Mouse (Mus musculus) heart, postnatal 4 days (tissue): ENCODE data around the gene 9930021J03Rik. TPM values are rescaled to one million over a fixed set of nuclear protein-coding genes. Genes with fewer than 3 reads are reported as not detected.

ENCODE experiments used
- DNase-seq: peaks from one replicate; pipeline ENCODE4 v3.0.0; 2021
- total RNA-seq, 2 experiments: library from RNA; stranded (reverse); gene quantifications; 2 replicates each; pipeline ENCODE4 v1.2.3; 2021

Gene 9930021J03Rik
- total RNA-seq, result 10 to 100 TPM; 14.4 to 15.8 TPM

- peak; percentile 99 for DNase-seq
These were observed at the start of gene 9930021J03Rik for GRCm38 (mm10) chr19:29805917-29806785. 9930021J03Rik (minus strand) TSS chr19:29805989.

- no peak for DNase-seq
These were observed 47.9 kb upstream of the 9930021J03Rik start for GRCm38 (mm10) chr19:29853711-29854110.

- no peak for DNase-seq
These were observed 45.4 kb upstream of the 9930021J03Rik start for GRCm38 (mm10) chr19:29851036-29851690.

GRCm38 (mm10) chr19:29849924-29850551 lies 44.2 kb upstream of the 9930021J03Rik start:
- no peak for DNase-seq

- no peak for DNase-seq
These were observed 38.4 kb upstream of the 9930021J03Rik start for GRCm38 (mm10) chr19:29844036-29844661.

- no peak for DNase-seq
These were observed 37.8 kb upstream of the 9930021J03Rik start for GRCm38 (mm10) chr19:29843641-29844035.

GRCm38 (mm10) chr19:29842973-29843372 lies 37.2 kb upstream of the 9930021J03Rik start:
- no peak for DNase-seq

- no peak for DNase-seq
These were observed 34.9 kb upstream of the 9930021J03Rik start for GRCm38 (mm10) chr19:29840642-29841041.

GRCm38 (mm10) chr19:29838636-29839135 lies 32.9 kb upstream of the 9930021J03Rik start:
- no peak for DNase-seq

GRCm38 (mm10) chr19:29838171-29838570 lies 32.4 kb upstream of the 9930021J03Rik start:
- no peak for DNase-seq

GRCm38 (mm10) chr19:29835364-29836034 lies 29.7 kb upstream of the 9930021J03Rik start:
- DNase-seq, result no peak

GRCm38 (mm10) chr19:29830911-29831310 lies 25.1 kb upstream of the 9930021J03Rik start:
- no peak for DNase-seq

GRCm38 (mm10) chr19:29828558-29828957 lies 22.8 kb upstream of the 9930021J03Rik start:
- no peak for DNase-seq

- DNase-seq, result peak; percentile 44
These were observed 20.9 kb upstream of the 9930021J03Rik start for GRCm38 (mm10) chr19:29826686-29827085.

GRCm38 (mm10) chr19:29825003-29825402 lies 19.2 kb upstream of the 9930021J03Rik start:
- DNase-seq, result no peak

- DNase-seq, result peak; percentile 73
These were observed 18.4 kb upstream of the 9930021J03Rik start for GRCm38 (mm10) chr19:29824034-29824700.

- DNase-seq, result no peak
These were observed 17.7 kb upstream of the 9930021J03Rik start for GRCm38 (mm10) chr19:29823456-29824010.

GRCm38 (mm10) chr19:29820966-29821365 lies 15.2 kb upstream of the 9930021J03Rik start:
- peak; percentile 38 for DNase-seq

GRCm38 (mm10) chr19:29812581-29813460 lies 7.0 kb upstream of the 9930021J03Rik start, which contains the start of gene Ranbp6:
Ranbp6 (minus strand) TSS chr19:29812974.
- peak; percentile 94 for DNase-seq

- no peak for DNase-seq
These were observed 4.2 kb upstream of the 9930021J03Rik start for GRCm38 (mm10) chr19:29810022-29810421.
